ENCODE assay signal across 21 mouse cellular contexts in the genomic region with DNA sequence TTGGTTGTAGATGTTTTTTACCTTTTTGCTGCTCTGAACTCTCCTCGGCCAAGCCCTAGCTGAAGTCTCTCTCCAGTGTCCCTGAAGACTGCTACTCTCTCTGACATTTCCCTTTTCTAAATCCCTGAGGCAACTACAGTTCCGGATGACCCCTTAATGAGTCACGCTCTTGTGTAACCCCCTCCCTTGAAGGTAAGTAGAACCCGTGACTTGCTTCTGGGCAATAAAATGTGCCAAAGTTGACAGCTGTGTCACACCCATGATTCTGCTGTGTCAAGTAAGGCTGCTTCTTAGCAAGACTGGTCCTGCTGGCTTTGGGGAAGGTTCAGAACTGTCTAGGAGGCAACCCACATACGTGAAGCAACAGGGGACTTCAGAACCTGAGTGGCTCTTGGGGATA. TPM values are rescaled to one million over a fixed set of nuclear protein-coding genes. Genes with fewer than 3 reads are reported as not detected.
DNase-seq lines count a peak whose midpoint lies in the region; ATAC-seq and TF ChIP-seq lines count a peak whose summit lies in the region.
"Had no signal": no experiment of that assay in that cellular context is flagged by ENCODE, and none has a peak within 500 bp of the region (broad histone marks: within the 10 kb centered on the region; RNA-seq: fewer than 3 reads in every experiment).

No protein-coding gene starts in this region.

- 76% methylated on average over 5 of the region's 5 CpGs for WGBS in neural tube, embryonic 15.5 days

- no peaks in the 10 kb centered on the region for H3K36me3 ChIP-seq in neural tube, embryonic 15.5 days
- H3K36me3 ChIP-seq: G1E; liver, embryonic 15.5 days; midbrain, embryonic 13.5 days had no signal

- TF ChIP-seq POLR2A in bone marrow macrophage, adult 2 months (IDR thresholded peaks at IDR 0.05; ENCODE audit: borderline replicate concordance, low read depth, low read length) = no peak

- peaks cover 38% of the 10 kb centered on the region for H3K4me1 ChIP-seq in bone marrow macrophage, adult 2 months (ENCODE audit: control insufficient read depth, insufficient read depth, low read length)
- H3K4me1 ChIP-seq in neural tube, embryonic 15.5 days = no peaks in the 10 kb centered on the region
- H3K4me1 ChIP-seq: forebrain, embryonic 13.5 days; liver, embryonic 15.5 days; midbrain, embryonic 13.5 days had no signal

- peak; percentile 18 to 44 for DNase-seq in urinary bladder, adult 18-20 months (ENCODE audit: low spot score in 2 of 2)
- DNase-seq in urinary bladder, adult 2 months (ENCODE audit: low spot score) = no peak
- peak; percentile 57 for DNase-seq in lung, postnatal 25 days (ENCODE audit: low spot score)
- DNase-seq in left cerebral cortex, postnatal 10 days (ENCODE audit: extremely low spot score in 1 of 2, low spot score in 2 of 2) = no peak
- DNase-seq: cerebellum, adult 11-12 months; gastrocnemius, adult 2 months; heart, postnatal 36 days; kidney, adult 18-20 months; right cerebral cortex, postnatal 4 days; thymus, postnatal 4 days had no signal

- no peak for TF ChIP-seq CTCF in bone marrow macrophage, adult 2 months (IDR thresholded peaks at IDR 0.05; ENCODE audit: low read depth, low read length)

- intact Hi-C loops in left cerebral cortex, postnatal 10 days (cut with DNase I) = no loop called here

- 0 out of 2 replicates have a peak overlapping the region, but pooled peaks have one; percentile 6 for H3K4me3 ChIP-seq in bone marrow macrophage, adult 2 months (ENCODE audit: insufficient read depth, low read length)
- H3K4me3 ChIP-seq in neural tube, embryonic 15.5 days (replicated peaks) = no peak overlapping the region
- H3K4me3 ChIP-seq: forebrain, embryonic 13.5 days; gastrocnemius, adult 2 months; liver, embryonic 15.5 days; midbrain, embryonic 13.5 days had no signal

- H3K4me2 ChIP-seq in neural tube, embryonic 15.5 days = no peak overlapping the region
- H3K4me2 ChIP-seq: forebrain, embryonic 13.5 days; liver, embryonic 15.5 days; midbrain, embryonic 13.5 days had no signal

- ATAC-seq in neural tube, embryonic 15.5 days (ENCODE audit: low FRiP score) = no peak
- ATAC-seq in activated CD4-positive, CD25-positive, alpha-beta regulatory T cell, adult 4 months = no peak
- ATAC-seq: forebrain, embryonic 13.5 days; midbrain, embryonic 13.5 days had no signal

- H3K9me3 ChIP-seq in neural tube, embryonic 15.5 days (replicated peaks) = no peaks in the 10 kb centered on the region
- H3K9me3 ChIP-seq: forebrain, embryonic 13.5 days; G1E; liver, embryonic 15.5 days; midbrain, embryonic 13.5 days had no signal

- H3K27ac ChIP-seq in bone marrow macrophage, adult 2 months (ENCODE audit: insufficient read depth, low read depth, low read length) = peak overlapping the region; percentile 67
- no peak overlapping the region for H3K27ac ChIP-seq in neural tube, embryonic 15.5 days (replicated peaks)
- H3K27ac ChIP-seq: forebrain, embryonic 13.5 days; gastrocnemius, adult 2 months; liver, embryonic 15.5 days; midbrain, embryonic 13.5 days had no signal

- no peak overlapping the region for H3K9ac ChIP-seq in neural tube, embryonic 15.5 days (replicated peaks)
- H3K9ac ChIP-seq: forebrain, embryonic 13.5 days; liver, embryonic 15.5 days; midbrain, embryonic 13.5 days had no signal

- no peaks in the 10 kb centered on the region for H3K27me3 ChIP-seq in neural tube, embryonic 15.5 days (replicated peaks)
- H3K27me3 ChIP-seq: forebrain, embryonic 13.5 days; liver, embryonic 15.5 days; midbrain, embryonic 13.5 days had no signal

RNA-seq across cellular contexts. Expression of a gene that starts 5.4 kb away (rescaled TPM):
- polyA plus RNA-seq in urinary bladder, adult 2 months (2012; rRNA removed) = 20.6 and 22.3 TPM in 2 replicates
- polyA plus RNA-seq in bone marrow macrophage, adult 2 months (2012; ENCODE audit: insufficient read depth, insufficient read length, missing spikeins) = 52.4 and 56.8 TPM in 2 replicates
- total RNA-seq in left cerebral cortex, postnatal 10 days (2021) = 10 to 100 TPM; 86.0 to 90.2 TPM
- polyA plus RNA-seq in neural tube, embryonic 15.5 days (2015; fragmentation: Nextera tagmentation; extraction: Ambion mirVana) = 96.2 and 96.6 TPM in 2 replicates
- polyA plus RNA-seq in activated CD4-positive, CD25-positive, alpha-beta regulatory T cell, adult 4 months (2017; shearing (Covaris generic)) = 10 to 100 TPM; 13.2 to 16.0 TPM

RNA-seq across cellular contexts. Expression of a gene that starts 55.0 kb away (rescaled TPM):
- polyA plus RNA-seq in urinary bladder, adult 2 months (2012; rRNA removed) = not detected in 2 replicates
- not detected in 2 replicates for polyA plus RNA-seq in bone marrow macrophage, adult 2 months (2012; ENCODE audit: insufficient read depth, insufficient read length, missing spikeins)
- not detected for total RNA-seq in left cerebral cortex, postnatal 10 days (2021)
- polyA plus RNA-seq in neural tube, embryonic 15.5 days (2015; fragmentation: Nextera tagmentation; extraction: Ambion mirVana) = not detected in 2 replicates
- polyA plus RNA-seq in activated CD4-positive, CD25-positive, alpha-beta regulatory T cell, adult 4 months (2017; shearing (Covaris generic)) = not detected
- total RNA-seq: adrenal gland, adult 18-20 months; G1E; gastrocnemius, adult 2 months; heart, postnatal 36 days; left cerebral cortex, adult 8-10 months had no signal
- polyA plus RNA-seq: embryonic facial prominence, embryonic 11.5 days; forebrain, embryonic 13.5 days; G1E; liver, embryonic 15.5 days; midbrain, embryonic 13.5 days; stomach, embryonic 14.5 days had no signal

Comparison
In these comparisons a context has a peak if more than half of its experiments do, and no peak if none do; other contexts are left out.
1. DNase-seq: peak in urinary bladder, adult 18-20 months (2 of 2) and lung, postnatal 25 days (single experiment); none in urinary bladder, adult 2 months (single experiment) and left cerebral cortex, postnatal 10 days (0 of 2).